8 mouse cellular contexts compared by ENCODE assay signal in genomic region chr4:82464051-82464632, GRCm38 (mm10).
DNase-seq lines count a peak whose midpoint lies in the region; ATAC-seq lines count a peak whose summit lies in the region.
"Had no signal": no experiment of that assay in that cellular context is flagged by ENCODE, and none has a peak within 500 bp of the region (broad histone marks: within the 10 kb centered on the region; RNA-seq: fewer than 3 reads in every experiment).

No protein-coding gene starts in this region.

- DNase-seq in adrenal gland, adult 2 months = peak; percentile 78
- peak; percentile 26 for DNase-seq in embryo, embryonic 11.5 days (ENCODE audit: low read depth, low spot score)
- DNase-seq in heart, adult 9 months (ENCODE audit: low spot score in 2 of 2) = peak; percentile 70 to 74
- DNase-seq in kidney, adult 8-10 months = peak; percentile 45 to 62
- DNase-seq in right cerebral cortex, postnatal 10 days (ENCODE audit: low spot score in 2 of 2) = peak; percentile 70 to 73
- DNase-seq in spleen, postnatal 10 days (ENCODE audit: low spot score in 2 of 2) = no peak
- DNase-seq: liver, embryonic 13.5 days had no signal

- H3K36me3 ChIP-seq in lung, embryonic 16.5 days (ENCODE audit: control insufficient read depth, insufficient read depth, low read length) = no peaks in the 10 kb centered on the region
- H3K36me3 ChIP-seq: liver, embryonic 13.5 days had no signal

- H3K9ac ChIP-seq in lung, embryonic 16.5 days (ENCODE audit: low read length) = no peak overlapping the region
- H3K9ac ChIP-seq: liver, embryonic 13.5 days had no signal

- H3K27me3 ChIP-seq in lung, embryonic 16.5 days (ENCODE audit: control insufficient read depth, insufficient read depth, low read depth, low read length) = no peaks in the 10 kb centered on the region
- H3K27me3 ChIP-seq: liver, embryonic 13.5 days had no signal

- ATAC-seq in lung, embryonic 16.5 days (ENCODE audit: low read depth) = peak; percentile 71

- no peaks in the 10 kb centered on the region for H3K9me3 ChIP-seq in lung, embryonic 16.5 days (ENCODE audit: control insufficient read depth, low read length)
- H3K9me3 ChIP-seq: liver, embryonic 13.5 days had no signal

- peaks cover 53% of the 10 kb centered on the region for H3K4me1 ChIP-seq in lung, embryonic 16.5 days (replicated peaks; ENCODE audit: control insufficient read depth, insufficient read depth, low read length)

- H3K4me2 ChIP-seq in lung, embryonic 16.5 days (ENCODE audit: low read depth, low read length) = no peak overlapping the region
- H3K4me2 ChIP-seq: liver, embryonic 13.5 days had no signal

- no peak overlapping the region for H3K4me3 ChIP-seq in lung, embryonic 16.5 days (ENCODE audit: low read length)
- H3K4me3 ChIP-seq: liver, embryonic 13.5 days had no signal

- no peak overlapping the region; the same call in 1 of the 2 replicates for H3K27ac ChIP-seq in lung, embryonic 16.5 days (ENCODE audit: low read length)
- H3K27ac ChIP-seq: liver, embryonic 13.5 days had no signal

- 32% methylated on average over 8 of the region's 8 CpGs for WGBS in lung, embryonic 16.5 days

Comparison
In these comparisons a context has a peak if more than half of its experiments do, and no peak if none do; other contexts are left out.
1. DNase-seq: peak in adrenal gland, adult 2 months (single experiment), embryo, embryonic 11.5 days (single experiment), heart, adult 9 months (2 of 2), kidney, adult 8-10 months (2 of 2) and right cerebral cortex, postnatal 10 days (2 of 2); none in spleen, postnatal 10 days (0 of 2).